18 mouse cellular contexts compared by ENCODE assay signal in the genomic region with DNA sequence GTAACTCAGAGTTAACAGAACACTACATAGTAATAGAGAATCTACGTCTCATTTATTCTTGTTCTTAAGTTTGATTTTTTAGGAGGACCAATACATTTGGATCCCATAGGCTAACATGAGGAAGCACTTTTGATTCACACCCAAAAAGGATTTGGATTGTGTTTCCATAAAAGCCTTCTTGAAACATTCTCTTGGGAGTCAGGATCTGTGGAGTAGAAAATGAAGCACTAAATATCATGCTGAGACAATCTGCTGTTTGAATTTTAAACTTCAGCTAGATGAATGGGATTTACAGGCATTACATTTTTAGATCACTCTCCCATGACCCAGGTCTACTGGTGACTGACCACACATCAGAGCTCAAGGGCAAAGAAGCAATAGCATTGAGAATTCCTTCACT.
"Had no signal": no experiment of that assay in that cellular context is flagged by ENCODE, and none has a peak within 500 bp of the region (broad histone marks: within the 10 kb centered on the region; RNA-seq: fewer than 3 reads in every experiment).

No protein-coding gene starts in this region.

- H3K27ac ChIP-seq: lung, embryonic 15.5 days; macrophage; midbrain, embryonic 13.5 days; neural tube, embryonic 12.5 days; stomach, embryonic 15.5 days; stomach, postnatal 0 days had no signal

- H3K4me1 ChIP-seq: lung, embryonic 15.5 days; megakaryocyte, embryonic 14.5 days; neural tube, embryonic 12.5 days; stomach, embryonic 15.5 days had no signal

- H3K9ac ChIP-seq: liver, postnatal 0 days; lung, embryonic 15.5 days; midbrain, embryonic 13.5 days; neural tube, embryonic 12.5 days; stomach, embryonic 15.5 days had no signal

- H3K4me2 ChIP-seq: lung, embryonic 15.5 days; midbrain, embryonic 11.5 days; midbrain, embryonic 13.5 days; neural tube, embryonic 12.5 days; stomach, embryonic 15.5 days had no signal

- DNase-seq: liver, postnatal 0 days; lung, adult 2 months; lung, postnatal 14 days; lung, postnatal 36 days; right cerebral cortex, postnatal 14 days; thymus, adult 2 months; thymus, postnatal 25 days; thymus, postnatal 4 days had no signal

- ATAC-seq: liver, postnatal 0 days; lung, postnatal 0 days; midbrain, embryonic 13.5 days; midbrain, embryonic 16.5 days had no signal

- H3K36me3 ChIP-seq: lung, embryonic 15.5 days; midbrain, embryonic 13.5 days; neural tube, embryonic 12.5 days; stomach, embryonic 15.5 days had no signal

- H3K4me3 ChIP-seq: lung, embryonic 15.5 days; megakaryocyte, embryonic 14.5 days; midbrain, embryonic 13.5 days; neural tube, embryonic 12.5 days; stomach, embryonic 15.5 days had no signal

- H3K27me3 ChIP-seq: lung, embryonic 15.5 days; megakaryocyte, embryonic 14.5 days; midbrain, embryonic 13.5 days; neural tube, embryonic 12.5 days; stomach, embryonic 15.5 days had no signal

- H3K9me3 ChIP-seq: lung, embryonic 15.5 days; megakaryocyte, embryonic 14.5 days; midbrain, embryonic 13.5 days; neural tube, embryonic 12.5 days; stomach, embryonic 15.5 days had no signal
